Mouse (Mus musculus): Measurements from ENCODE around the gene Wnk1. TPM values are rescaled to one million over a fixed set of nuclear protein-coding genes. Genes with fewer than 3 reads are reported as not detected.
A peak's percentile ranks its signal among the peaks of the same experiment; 100 is the strongest.
"Not testable (repeated sequence)": the region's sequence is repeated elsewhere in the genome, so short reads cannot be mapped to it uniquely, and the experiment has no call there.

Wnk1 gene
- 51.5 and 57.9 TPM in 2 replicates for polyA plus RNA-seq (2016; fragmentation: Nextera tagmentation; extraction: Ambion mirVana)

DNA sequence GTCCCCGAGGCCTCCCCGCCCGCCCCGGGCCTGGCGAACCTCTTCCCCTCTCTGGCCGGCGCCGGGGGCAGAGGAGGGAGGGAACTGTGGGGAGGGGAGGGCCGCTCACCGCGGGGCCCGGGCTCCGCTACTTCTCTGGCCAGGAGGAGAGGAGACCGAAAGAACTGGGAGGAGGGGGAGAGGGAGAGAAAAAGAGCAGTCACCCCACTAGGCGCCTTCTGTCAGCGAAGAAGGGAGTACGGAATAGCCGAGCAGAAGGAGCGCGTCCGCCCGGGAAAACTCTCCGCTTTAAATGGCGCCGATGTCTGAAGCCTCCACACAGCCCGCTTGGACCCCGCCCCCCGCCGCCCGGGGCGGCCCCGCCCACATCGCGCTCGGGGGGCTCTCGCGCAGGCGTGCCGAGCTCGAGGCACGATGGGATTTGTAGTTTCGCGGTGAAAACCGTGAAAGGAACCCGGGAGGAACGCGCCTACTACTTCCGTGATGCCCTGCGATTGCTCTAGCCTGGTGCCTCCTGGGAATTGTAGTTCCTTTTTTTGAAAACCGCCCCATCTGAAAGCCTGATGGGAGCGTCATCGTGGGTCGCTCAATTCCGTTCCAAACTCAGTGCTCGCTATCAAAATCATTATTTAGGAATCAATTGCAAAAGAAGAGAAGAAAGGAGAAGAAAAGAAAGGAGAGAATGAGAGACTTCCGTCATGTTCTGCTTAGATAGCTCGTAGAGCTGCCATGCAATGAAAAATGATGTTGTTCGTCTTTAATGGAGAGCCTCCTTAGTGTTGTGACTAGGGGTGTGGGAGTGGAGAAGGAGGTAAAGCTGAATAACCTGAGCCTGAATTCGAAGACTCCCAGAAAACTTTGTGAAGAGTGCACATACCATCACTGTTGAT, at the start of gene Wnk1:
Gene Wnk1 (minus strand): TSS at position 307 of the 890 bp plus-strand sequence.
- no peaks in the 10 kb centered on the region for H3K27me3 ChIP-seq (replicated peaks)
- H3K9ac ChIP-seq = peak within 1 kb of the TSS; percentile 76
- H3K4me1 ChIP-seq = peaks cover 15% of the 10 kb centered on the region
- WGBS = under 1% methylated on average over 50 of the region's 59 CpGs
- H3K4me2 ChIP-seq (replicated peaks) = peak within 1 kb of the TSS; percentile 93
- H3K4me3 ChIP-seq = peak within 1 kb of the TSS; percentile 68
- no peaks in the 10 kb centered on the region for H3K9me3 ChIP-seq
- no peaks in the 10 kb centered on the region for H3K36me3 ChIP-seq
- peak; percentile 93 for ATAC-seq (ENCODE audit: low FRiP score, low read depth)
- H3K27ac ChIP-seq = peak within 1 kb of the TSS; percentile 96

DNA sequence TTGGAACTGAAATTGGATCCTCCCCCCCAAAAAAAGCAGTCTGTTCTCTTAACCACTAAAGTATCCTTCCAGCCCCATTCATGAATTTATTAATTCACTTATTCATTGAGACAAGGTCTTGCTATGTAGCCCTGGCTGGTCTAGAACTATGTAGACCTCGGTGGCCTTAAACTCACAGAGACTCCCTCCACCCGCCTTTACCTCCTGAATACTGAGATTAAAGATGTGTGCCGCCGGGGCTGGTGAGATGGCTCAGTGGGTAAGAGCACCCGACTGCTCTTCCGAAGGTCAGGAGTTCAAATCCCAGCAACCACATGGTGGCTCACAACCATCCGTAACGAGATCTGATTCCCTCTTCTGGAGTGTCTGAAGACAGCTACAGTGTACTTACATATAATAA, 48.6 kb upstream of the Wnk1 start:
- not testable (repeated sequence) for H3K9me3 ChIP-seq; ATAC-seq (ENCODE audit: low FRiP score, low read depth); H3K27ac ChIP-seq; H3K9ac ChIP-seq; H3K36me3 ChIP-seq; H3K4me2 ChIP-seq (replicated peaks); H3K27me3 ChIP-seq (replicated peaks); H3K4me3 ChIP-seq; H3K4me1 ChIP-seq
- WGBS = 91% methylated on average over 6 of the region's 8 CpGs

DNA sequence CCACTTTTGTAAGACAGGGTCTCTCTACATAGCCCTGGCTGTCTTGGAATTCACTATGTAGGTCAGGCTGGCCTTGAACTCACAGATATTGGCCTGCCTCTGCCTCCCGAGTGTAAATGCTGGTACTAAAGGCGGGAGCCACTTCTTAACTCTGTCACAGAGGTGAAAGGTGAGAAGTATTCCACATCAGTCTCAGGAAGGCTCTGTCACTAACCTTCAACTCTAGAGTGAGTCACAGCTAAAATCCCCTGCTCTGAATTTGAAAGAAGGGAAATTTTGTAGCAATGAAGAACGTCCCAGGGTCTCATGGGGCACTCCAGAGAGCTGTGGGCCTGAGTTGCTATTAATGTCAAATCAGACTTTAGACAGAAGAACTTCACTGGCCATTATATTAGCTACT, 47.4 kb upstream of the Wnk1 start:
- H3K27me3 ChIP-seq (replicated peaks) = no peaks in the 10 kb centered on the region
- H3K4me1 ChIP-seq = no peaks in the 10 kb centered on the region
- no peaks in the 10 kb centered on the region for H3K36me3 ChIP-seq
- WGBS = 82% methylated on average over 3 of the region's 3 CpGs
- H3K27ac ChIP-seq = no peak overlapping the region
- H3K9me3 ChIP-seq = no peaks in the 10 kb centered on the region
- no peak overlapping the region for H3K9ac ChIP-seq
- no peak overlapping the region for H3K4me2 ChIP-seq (replicated peaks)
- no peak for ATAC-seq (ENCODE audit: low FRiP score, low read depth)
- H3K4me3 ChIP-seq = no peak overlapping the region

DNA sequence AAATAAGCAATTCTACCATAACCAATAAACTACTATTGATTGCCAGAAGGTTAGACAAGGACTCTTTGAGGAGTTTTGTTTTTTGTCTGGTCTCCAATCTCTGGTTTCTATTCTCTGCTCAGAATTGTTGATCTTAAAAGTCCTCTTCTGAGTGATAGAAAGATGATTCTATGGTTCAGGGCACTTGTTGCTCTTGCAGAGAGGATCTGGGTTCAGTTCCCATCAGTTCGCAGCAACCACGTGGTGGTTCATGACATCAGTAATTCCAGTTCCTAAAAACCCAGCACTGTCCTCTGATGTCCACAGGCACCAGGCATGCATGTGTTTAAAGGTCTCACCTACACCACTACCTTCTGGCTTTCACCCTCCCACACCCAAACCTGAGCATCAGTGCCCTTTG, 46.5 kb upstream of the Wnk1 start:
- Histone ChIP-seq H3K27me3 (replicated peaks) (no peaks in the 10 kb centered on the region), H3K27ac (no peak overlapping the region), H3K9ac (no peak overlapping the region), H3K9me3 (no peaks in the 10 kb centered on the region), H3K36me3 (no peaks in the 10 kb centered on the region), H3K4me1 (no peaks in the 10 kb centered on the region), H3K4me3 (no peak overlapping the region), H3K4me2 (replicated peaks) (no peak overlapping the region)
- 88% methylated on average over 2 of the region's 2 CpGs for WGBS
- no peak for ATAC-seq (ENCODE audit: low FRiP score, low read depth)

DNA sequence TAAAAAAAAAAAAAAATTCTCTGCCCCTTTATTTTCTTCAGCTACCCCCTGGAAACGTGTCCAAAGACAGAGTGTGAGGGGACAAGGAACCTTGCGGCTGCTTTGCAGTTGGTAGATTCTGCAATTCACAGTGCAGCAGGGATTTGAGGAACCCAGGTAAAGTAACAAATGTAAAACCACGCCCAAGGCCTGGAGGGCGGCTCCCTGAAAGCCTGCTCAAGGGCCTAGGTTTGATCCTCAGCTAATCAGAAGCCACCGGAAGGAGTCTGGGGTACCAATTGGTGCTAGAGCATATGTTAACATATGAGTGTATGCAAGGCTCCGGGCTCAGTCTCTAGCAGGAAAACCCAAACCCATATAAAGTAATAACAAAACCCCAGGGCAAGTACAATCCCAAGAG, 45.0 kb upstream of the Wnk1 start:
- WGBS = 78% methylated on average over 6 of the region's 6 CpGs
- H3K27me3 ChIP-seq (replicated peaks) = no peaks in the 10 kb centered on the region
- H3K4me1 ChIP-seq = no peaks in the 10 kb centered on the region

DNA sequence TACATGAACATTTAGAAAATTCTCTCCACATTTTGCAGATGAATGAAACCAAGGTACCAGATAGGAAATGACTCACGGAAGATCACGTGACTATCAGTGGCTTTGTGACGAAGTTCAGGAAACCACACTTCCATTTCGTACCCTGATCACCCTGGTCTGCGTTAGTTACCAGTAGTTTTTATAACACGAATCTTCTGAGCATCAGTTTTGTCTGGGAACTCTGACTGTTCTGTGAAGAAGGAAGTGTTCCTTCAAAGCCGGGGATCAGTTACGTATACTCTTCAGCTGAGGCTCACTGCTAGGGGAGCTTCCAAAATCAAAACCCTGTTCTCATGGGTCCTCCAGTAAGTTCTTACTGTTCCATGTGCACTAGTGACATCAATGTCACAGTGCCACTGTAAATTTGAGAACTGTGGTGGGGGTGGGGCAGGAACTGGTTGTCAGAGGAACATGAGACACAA, 44.5 kb upstream of the Wnk1 start:
- H3K9ac ChIP-seq = no peak overlapping the region
- H3K36me3 ChIP-seq = no peaks in the 10 kb centered on the region
- H3K4me1 ChIP-seq = no peaks in the 10 kb centered on the region
- H3K9me3 ChIP-seq = no peaks in the 10 kb centered on the region
- WGBS = 89% methylated on average over 8 of the region's 8 CpGs
- no peak for ATAC-seq (ENCODE audit: low FRiP score, low read depth)
- no peak overlapping the region for H3K4me2 ChIP-seq (replicated peaks)
- H3K27ac ChIP-seq = no peak overlapping the region
- H3K27me3 ChIP-seq (replicated peaks) = no peaks in the 10 kb centered on the region
- no peak overlapping the region for H3K4me3 ChIP-seq

More for the DNA sequence above, 45.0 kb upstream of the Wnk1 start:
- Histone ChIP-seq H3K4me3 (no peak overlapping the region), H3K4me2 (replicated peaks) (no peak overlapping the region), H3K9me3 (no peaks in the 10 kb centered on the region), H3K27ac (no peak overlapping the region), H3K9ac (no peak overlapping the region), H3K36me3 (no peaks in the 10 kb centered on the region)
- ATAC-seq (ENCODE audit: low FRiP score, low read depth) = no peak

DNA sequence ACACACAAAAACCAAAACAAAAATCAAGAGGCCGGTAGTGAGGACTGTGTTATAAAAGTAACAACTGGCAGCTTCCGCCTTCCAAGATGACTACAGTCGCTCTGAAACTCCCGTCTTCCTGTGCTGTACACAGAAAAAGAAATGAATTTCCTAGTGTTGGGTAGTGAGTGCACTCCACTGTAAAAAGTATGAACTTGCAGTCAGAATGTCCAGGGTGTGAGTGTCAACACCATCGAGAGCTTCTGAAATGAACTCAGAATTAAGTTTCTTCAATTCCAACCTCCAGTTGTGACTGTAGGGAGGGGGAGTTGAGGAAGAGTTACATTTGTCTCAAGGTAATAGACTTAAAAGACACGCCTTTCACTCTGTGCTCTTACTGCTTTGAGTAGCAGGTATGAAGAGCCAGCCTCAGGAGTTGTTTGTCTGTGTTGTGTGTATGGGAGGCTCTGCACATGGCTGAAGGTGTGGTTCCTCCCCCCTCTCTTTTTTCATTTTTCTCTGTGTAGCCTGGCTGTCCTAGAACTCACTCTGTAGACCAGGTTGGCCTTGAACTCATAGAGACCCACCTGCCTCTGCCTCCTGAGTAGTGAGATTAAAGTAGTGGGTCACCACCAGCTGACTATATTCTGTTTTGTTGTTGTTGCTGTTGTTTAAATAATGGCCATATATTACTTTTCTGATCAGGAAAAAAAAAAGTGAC, 43.9 kb upstream of the Wnk1 start:
- WGBS = 91% methylated on average over 6 of the region's 6 CpGs
- H3K36me3 ChIP-seq = no peaks in the 10 kb centered on the region
- no peak overlapping the region for H3K4me3 ChIP-seq
- H3K27ac ChIP-seq = no peak overlapping the region
- no peak overlapping the region for H3K4me2 ChIP-seq (replicated peaks)
- H3K4me1 ChIP-seq = no peaks in the 10 kb centered on the region
- no peaks in the 10 kb centered on the region for H3K9me3 ChIP-seq
- ATAC-seq (ENCODE audit: low FRiP score, low read depth) = no peak
- no peaks in the 10 kb centered on the region for H3K27me3 ChIP-seq (replicated peaks)
- no peak overlapping the region for H3K9ac ChIP-seq

DNA sequence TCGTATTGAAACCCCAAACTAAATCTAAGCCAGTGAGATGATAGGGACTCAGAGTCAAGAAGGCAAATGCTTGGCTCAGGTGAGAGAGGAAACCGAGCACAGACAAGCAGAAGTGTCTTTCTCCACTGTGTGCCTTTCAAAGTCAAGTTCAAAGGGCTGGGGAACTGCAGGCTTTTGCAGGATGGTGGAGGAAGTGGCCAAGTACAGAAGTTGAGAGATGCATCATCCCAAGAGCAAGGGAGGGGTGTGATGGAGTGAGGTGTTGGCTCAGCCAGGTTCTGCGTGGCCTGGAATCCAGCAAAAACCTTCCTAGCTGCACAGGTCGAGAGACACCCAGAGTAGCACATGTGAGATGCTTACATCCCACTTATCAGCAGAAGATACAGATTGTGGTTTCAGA, 43.0 kb upstream of the Wnk1 start:
- no peak for ATAC-seq (ENCODE audit: low FRiP score, low read depth)
- H3K9me3 ChIP-seq = no peaks in the 10 kb centered on the region
- no peaks in the 10 kb centered on the region for H3K36me3 ChIP-seq
- WGBS = 85% methylated on average over 4 of the region's 4 CpGs
- no peak overlapping the region for H3K9ac ChIP-seq
- no peak overlapping the region for H3K4me3 ChIP-seq
- H3K4me2 ChIP-seq (replicated peaks) = no peak overlapping the region
- no peak overlapping the region for H3K27ac ChIP-seq
- no peaks in the 10 kb centered on the region for H3K27me3 ChIP-seq (replicated peaks)
- no peaks in the 10 kb centered on the region for H3K4me1 ChIP-seq

DNA sequence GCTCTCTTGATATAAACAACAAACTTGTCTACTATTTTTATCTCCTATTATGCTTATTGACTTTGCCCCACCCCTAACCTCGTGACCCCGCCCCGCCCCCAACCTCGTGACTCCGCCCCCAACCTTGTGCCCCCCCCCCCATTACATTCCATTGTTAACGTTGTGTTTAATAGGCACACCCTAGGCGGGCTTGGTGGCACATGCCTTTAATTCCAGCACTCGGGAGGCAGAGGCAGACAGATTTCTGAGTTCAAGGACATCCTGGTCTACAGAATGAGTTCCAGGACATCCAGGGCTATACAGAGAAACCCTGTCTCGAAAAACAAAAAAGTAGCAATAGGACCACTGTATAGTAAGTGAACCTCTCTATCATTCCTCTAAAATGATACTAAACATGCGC, 41.1 kb upstream of the Wnk1 start:
- WGBS = 88% methylated on average over 10 of the region's 10 CpGs
- Histone ChIP-seq H3K27me3 (replicated peaks) (no peaks in the 10 kb centered on the region), H3K4me2 (replicated peaks) (no peak overlapping the region), H3K4me1 (no peaks in the 10 kb centered on the region), H3K9me3 (no peaks in the 10 kb centered on the region), H3K36me3 (no peaks in the 10 kb centered on the region), H3K4me3 (no peak overlapping the region), H3K27ac (no peak overlapping the region), H3K9ac (no peak overlapping the region)
- no peak for ATAC-seq (ENCODE audit: low FRiP score, low read depth)

DNA sequence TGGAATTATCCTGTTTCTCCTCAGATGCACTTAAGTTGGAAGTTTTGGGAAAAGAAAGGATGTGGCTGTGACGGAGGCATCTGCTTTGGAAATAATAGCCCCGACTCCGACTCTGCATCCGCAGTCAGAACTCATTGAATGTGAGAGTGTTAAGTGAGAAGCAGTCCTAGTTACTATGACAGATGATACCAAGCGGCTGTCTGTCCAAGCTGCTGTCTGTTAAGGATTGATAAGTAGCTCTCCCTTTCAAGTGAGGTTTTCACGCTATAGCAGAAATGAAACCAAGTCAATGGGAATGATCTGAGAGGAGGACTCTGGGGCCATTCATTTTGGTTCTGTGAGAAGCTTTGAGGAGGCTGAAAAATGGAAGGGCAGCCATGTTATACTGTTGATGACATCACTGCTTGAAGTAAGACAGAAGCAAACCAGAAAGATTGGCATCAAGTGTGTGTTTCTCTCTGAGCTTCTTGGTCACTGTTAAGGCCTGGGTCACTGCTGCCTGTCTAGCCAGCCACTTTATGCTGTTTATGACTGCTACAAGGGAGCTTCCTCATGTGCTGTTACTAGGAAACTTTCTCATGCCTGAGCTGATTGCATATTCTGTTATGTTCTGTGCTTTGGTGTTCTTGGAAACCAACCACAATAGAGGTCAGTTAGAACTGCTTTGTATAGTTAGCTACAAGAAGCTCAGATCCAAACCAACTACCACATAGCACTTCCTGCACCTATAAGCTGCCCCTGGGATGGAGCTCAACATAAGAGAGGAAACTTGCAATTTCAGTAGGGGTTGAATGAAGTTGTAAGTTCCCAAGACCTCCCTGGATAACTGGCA, 38.4 kb upstream of the Wnk1 start:
- Histone ChIP-seq H3K9me3 (no peaks in the 10 kb centered on the region), H3K9ac (no peak overlapping the region), H3K4me2 (replicated peaks) (no peak overlapping the region), H3K36me3 (no peaks in the 10 kb centered on the region), H3K27me3 (replicated peaks) (no peaks in the 10 kb centered on the region), H3K4me3 (no peak overlapping the region), H3K27ac (no peak overlapping the region), H3K4me1 (no peaks in the 10 kb centered on the region)
- no peak for ATAC-seq (ENCODE audit: low FRiP score, low read depth)
- 88% methylated on average over 6 of the region's 6 CpGs for WGBS

DNA sequence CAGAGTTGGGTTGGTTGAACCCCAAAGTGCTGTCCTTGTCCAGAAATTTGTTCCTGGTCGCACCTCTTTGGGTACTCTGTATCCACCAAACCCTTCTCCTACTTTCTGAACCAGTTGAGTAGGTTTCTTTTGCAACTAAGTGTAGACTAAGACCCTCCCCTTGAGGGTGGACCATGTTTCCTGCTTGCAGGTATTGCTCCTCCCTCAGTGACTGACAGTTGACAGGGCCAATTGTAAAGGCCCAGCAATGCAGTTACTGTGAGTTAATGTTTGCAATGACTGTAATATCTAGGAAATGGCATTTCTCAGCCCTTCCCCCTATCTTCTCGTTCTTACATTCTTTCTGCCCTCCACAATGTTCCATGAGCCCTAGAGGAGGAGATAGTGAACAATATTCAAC, 34.2 kb upstream of the Wnk1 start:
- no peak overlapping the region for H3K4me2 ChIP-seq (replicated peaks)
- H3K27me3 ChIP-seq (replicated peaks) = no peaks in the 10 kb centered on the region
- ATAC-seq (ENCODE audit: low FRiP score, low read depth) = no peak
- H3K27ac ChIP-seq = no peak overlapping the region
- no peak overlapping the region for H3K9ac ChIP-seq
- no peaks in the 10 kb centered on the region for H3K4me1 ChIP-seq
- WGBS = 82% methylated on average over 2 of the region's 2 CpGs
- no peaks in the 10 kb centered on the region for H3K9me3 ChIP-seq
- H3K4me3 ChIP-seq = no peak overlapping the region
- no peaks in the 10 kb centered on the region for H3K36me3 ChIP-seq

DNA sequence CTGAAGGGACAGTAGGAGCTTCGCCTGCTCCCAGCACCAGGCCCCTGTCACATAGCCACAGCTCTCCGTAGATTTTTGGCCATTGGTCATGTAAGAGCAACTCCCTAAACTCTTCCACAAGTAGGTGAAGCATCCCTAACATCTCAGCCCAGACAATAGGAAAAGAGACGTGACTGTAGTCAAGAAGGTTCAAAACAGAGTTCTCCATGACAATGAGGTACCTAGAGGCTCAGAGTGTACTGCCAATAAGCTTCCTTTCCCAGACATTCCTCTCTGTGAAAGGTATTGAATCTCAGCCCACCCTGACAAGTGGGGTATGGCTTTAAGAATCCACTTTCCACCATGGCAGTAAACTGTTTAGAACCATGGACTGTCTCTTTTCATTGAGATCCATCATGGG, 31.1 kb upstream of the Wnk1 start:
- WGBS = 90% methylated on average over 3 of the region's 3 CpGs
- Histone ChIP-seq H3K4me1 (no peaks in the 10 kb centered on the region), H3K36me3 (no peaks in the 10 kb centered on the region), H3K4me3 (no peak overlapping the region), H3K9me3 (no peaks in the 10 kb centered on the region), H3K4me2 (replicated peaks) (no peak overlapping the region), H3K27ac (no peak overlapping the region), H3K27me3 (replicated peaks) (no peaks in the 10 kb centered on the region), H3K9ac (no peak overlapping the region)
- ATAC-seq (ENCODE audit: low FRiP score, low read depth) = no peak

Data from neural tube, embryonic 12.5 days (tissue).